Mouse (Mus musculus) heart, adult 2 months (tissue): Measurements from ENCODE around the gene Foxb1. TPM values are rescaled to one million over a fixed set of nuclear protein-coding genes. Genes with fewer than 3 reads are reported as not detected.

Source experiments
- DNase-seq, 2 experiments: peaks; one replicate each; pipeline ENCODE4 v3.0.0; 2021
- H3K27ac ChIP-seq: fragments of 200-600 bp; 2 replicates; pipeline ENCODE4 v1.8.1; 2022
- H3K27me3 ChIP-seq: fragments of 200-500 bp; 2 replicates; pipeline ENCODE4 v1.6.1; 2012; ENCODE audit warnings: mild to moderate bottlenecking, low read length, inconsistent platforms, mixed read lengths; ENCODE audit not compliant: control insufficient read depth, insufficient read depth
- H3K36me3 ChIP-seq: fragments of 200-500 bp; 2 replicates; pipeline ENCODE4 v1.6.1; 2012; ENCODE audit warnings: low read length, inconsistent platforms; ENCODE audit not compliant: control insufficient read depth, insufficient read depth
- H3K4me1 ChIP-seq: fragments of 200-500 bp; 2 replicates; pipeline ENCODE4 v1.6.1; 2011; ENCODE audit warnings: low read length; ENCODE audit not compliant: control insufficient read depth, insufficient read depth
- H3K4me3 ChIP-seq: fragments of 200-600 bp; 2 replicates; pipeline ENCODE4 v1.8.1; 2022
- H3K79me2 ChIP-seq: fragments of 200-500 bp; replicated peaks from 2 replicates; pipeline ENCODE4 v1.6.1; 2012; ENCODE audit warnings: mild to moderate bottlenecking, inconsistent platforms, low read length, moderate library complexity, mixed read lengths; ENCODE audit not compliant: control insufficient read depth, insufficient read depth
- H3K9ac ChIP-seq: fragments of 200-500 bp; 2 replicates; pipeline ENCODE4 v1.6.1; 2012; ENCODE audit warnings: low read depth, mild to moderate bottlenecking, control low read depth, inconsistent platforms, low read length, mixed read lengths
- CTCF ChIP-seq: fragments of 200-600 bp; IDR thresholded peaks from 2 replicates; pipeline ENCODE4 v1.8.1; 2022; ENCODE audit warnings: antibody characterized with exemption, mild to moderate bottlenecking, moderate library complexity
- EP300 ChIP-seq: fragments of 200-500 bp; IDR thresholded peaks from 2 replicates; pipeline ENCODE4 v1.6.1; 2011; ENCODE audit warnings: low read depth, low read length, control low read depth; ENCODE audit not compliant: insufficient read depth
- POLR2A ChIP-seq: fragments of 200-500 bp; IDR thresholded peaks from 2 replicates; pipeline ENCODE4 v1.6.1; 2011; ENCODE audit warnings: mild to moderate bottlenecking, low read depth, low read length, control low read depth; ENCODE audit not compliant: insufficient read depth
- WGBS: fragments of 180-500 bp; shearing (Covaris S2); methylation state at CpG from one replicate; pipeline ENCODE4 v1.1.7; 2018; 5-methylcytosine and 5-hydroxymethylcytosine counted together
- intact Hi-C: fragments of 180-260 bp; cut with DNase I; formaldehyde crosslinking; loops from one replicate; pipeline ENCODE4 v1.15.1; 2025
- polyA plus RNA-seq: library from polyadenylated mRNA; depleted of rRNA; stranded (reverse); fragments of >200 nt; gene quantifications from 2 replicates; pipeline ENCODE4 v1.2.3, GENCODE M21; 2012
- total RNA-seq, 2 experiments: library from RNA; stranded (reverse); gene quantifications; 2 replicates each; pipeline ENCODE4 v1.2.3; 2021

Foxb1 gene
- total and polyA plus RNA-seq, 3 experiments, result not detected

- Histone ChIP-seq H3K4me3 (no peak overlapping the region), H3K27ac (no peak overlapping the region), H3K79me2 (no peaks in the 10 kb centered on the region), H3K4me1 (no peaks in the 10 kb centered on the region), H3K9ac (no peak overlapping the region), H3K36me3 (no peaks in the 10 kb centered on the region), H3K27me3 (peaks cover 29% of the 10 kb centered on the region)
- TF ChIP-seq EP300 (no peak), CTCF (no peak), POLR2A (no peak)
- DNase-seq, result no peak
- 5% methylated on average over 28 of the region's 28 CpGs for WGBS
- intact Hi-C loops, result no loop called here
Measured at GRCm38 (mm10) chr9:69768136-69768875, 7.6 kb upstream of the Foxb1 start.

GRCm38 (mm10) chr9:69767421-69767820 lies 6.7 kb upstream of the Foxb1 start:
- Histone ChIP-seq H3K4me1 (no peaks in the 10 kb centered on the region), H3K4me3 (no peak overlapping the region), H3K9ac (no peak overlapping the region), H3K27ac (no peak overlapping the region), H3K27me3 (peaks cover 29% of the 10 kb centered on the region), H3K36me3 (no peaks in the 10 kb centered on the region), H3K79me2 (no peaks in the 10 kb centered on the region)
- no peak for DNase-seq
- intact Hi-C loops, result no loop called here
- no peak for TF ChIP-seq EP300
- no peak for TF ChIP-seq POLR2A
- no peak for TF ChIP-seq CTCF
- WGBS, result 5% methylated on average over 10 of the region's 12 CpGs

GRCm38 (mm10) chr9:69766936-69767335 lies 6.2 kb upstream of the Foxb1 start:
- Histone ChIP-seq H3K27me3 (peaks cover 29% of the 10 kb centered on the region), H3K36me3 (no peaks in the 10 kb centered on the region), H3K9ac (no peak overlapping the region), H3K27ac (no peak overlapping the region), H3K4me1 (no peaks in the 10 kb centered on the region), H3K79me2 (no peaks in the 10 kb centered on the region), H3K4me3 (no peak overlapping the region)
- no peak for DNase-seq
- intact Hi-C loops, result no loop called here
- 3% methylated on average over 4 of the region's 4 CpGs for WGBS
- TF ChIP-seq CTCF, result no peak

- Histone ChIP-seq H3K36me3 (no peaks in the 10 kb centered on the region), H3K4me3 (no peak overlapping the region), H3K4me1 (no peaks in the 10 kb centered on the region), H3K9ac (no peak overlapping the region), H3K27me3 (peaks cover 31% of the 10 kb centered on the region), H3K79me2 (no peaks in the 10 kb centered on the region), H3K27ac (no peak overlapping the region)
- WGBS, result 6% methylated on average over 8 of the region's 8 CpGs
- TF ChIP-seq EP300, result no peak
- no peak for TF ChIP-seq POLR2A
- TF ChIP-seq CTCF, result no peak
- intact Hi-C loops, result no loop called here
- no peak for DNase-seq
Measured at GRCm38 (mm10) chr9:69766301-69766700, 5.6 kb upstream of the Foxb1 start.

- Histone ChIP-seq H3K27ac (no peak overlapping the region), H3K27me3 (peaks cover 34% of the 10 kb centered on the region), H3K4me3 (no peak overlapping the region), H3K4me1 (no peaks in the 10 kb centered on the region), H3K79me2 (no peaks in the 10 kb centered on the region), H3K36me3 (no peaks in the 10 kb centered on the region), H3K9ac (no peak overlapping the region)
- 6% methylated on average over 8 of the region's 8 CpGs for WGBS
- TF ChIP-seq CTCF (no peak), POLR2A (no peak), EP300 (no peak)
- DNase-seq, result no peak
- intact Hi-C loops, result no loop called here
Measured at GRCm38 (mm10) chr9:69765483-69766050, 4.8 kb upstream of the Foxb1 start.
